Mouse (Mus musculus) G1E (cell line): Measurements from ENCODE around the gene Bcl2l1.

Experiments
- CTCF ChIP-seq: IDR thresholded peaks from 2 replicates; pipeline ENCODE4 v1.5.1; 2012; ENCODE audit warnings: low read depth, low read length, inconsistent platforms, mixed read lengths
- GATA1 ChIP-seq: IDR thresholded peaks from 2 replicates; pipeline ENCODE4 v1.6.1; 2012; ENCODE audit warnings: borderline replicate concordance, low read length, inconsistent platforms, mixed read lengths
- TAL1 ChIP-seq: conservative IDR thresholded peaks from 2 replicates; pipeline ENCODE4 v1.6.1; 2012; ENCODE audit warnings: low read depth, low read length, inconsistent platforms, mixed read lengths

DNA sequence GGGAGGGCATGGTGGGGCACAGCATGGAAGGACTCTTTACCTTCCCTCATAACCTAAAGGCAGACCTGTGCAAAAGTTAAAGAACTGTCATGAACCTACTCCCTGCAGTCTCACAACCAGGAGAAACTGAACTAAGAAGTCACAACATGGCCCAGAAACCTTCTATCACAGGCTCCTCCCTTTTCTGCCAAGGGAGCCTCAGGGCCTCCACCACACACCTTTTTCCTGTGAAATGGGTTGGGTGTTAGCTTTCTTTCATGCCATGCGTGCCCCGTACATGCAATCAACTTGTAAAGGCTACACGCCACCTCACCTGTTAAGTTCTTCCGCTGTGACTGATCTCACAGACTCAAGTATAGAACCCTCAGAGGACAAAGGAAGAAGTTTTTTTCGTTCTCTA, 28.4 kb downstream of the Bcl2l1 start:
- TF ChIP-seq CTCF (no peak), TAL1 (no peak), GATA1 (no peak)
